Mouse (Mus musculus) natural killer cell, adult 2 months (primary cell): Measurements from ENCODE around the gene Syt17.

Source experiments
- DNase-seq, 2 experiments: peaks; one replicate each; pipeline ENCODE4 v3.0.0; 2022; ENCODE audit warnings: low spot score in 2 of 2

Syt17 gene

GRCm38 (mm10) chr7:118462818-118463762 is 15.1 kb upstream of the Syt17 start:
- no peak for DNase-seq

- DNase-seq = no peak
Observed at GRCm38 (mm10) chr7:118461400-118462136, 13.5 kb upstream of the Syt17 start.

- no peak for DNase-seq
Observed at GRCm38 (mm10) chr7:118453722-118454121, 5.7 kb upstream of the Syt17 start.

- no peak for DNase-seq
Observed at GRCm38 (mm10) chr7:118452940-118453339, 4.9 kb upstream of the Syt17 start.

- no peak for DNase-seq
Observed at GRCm38 (mm10) chr7:118447291-118448133, 510 bp downstream of the Syt17 start.

GRCm38 (mm10) chr7:118443895-118444485 is 4.0 kb downstream of the Syt17 start:
- DNase-seq = no peak

GRCm38 (mm10) chr7:118443371-118443770 is 4.7 kb downstream of the Syt17 start:
- DNase-seq = no peak

GRCm38 (mm10) chr7:118441535-118441934 is 6.5 kb downstream of the Syt17 start:
- no peak for DNase-seq

GRCm38 (mm10) chr7:118437101-118437802 is 10.8 kb downstream of the Syt17 start:
- peak in 1 of 2 experiments; percentile 7 for DNase-seq

GRCm38 (mm10) chr7:118428937-118429336 is 19.1 kb downstream of the Syt17 start:
- DNase-seq = no peak

GRCm38 (mm10) chr7:118419491-118420180 is 28.4 kb downstream of the Syt17 start:
- no peak for DNase-seq

- no peak for DNase-seq
Observed at GRCm38 (mm10) chr7:118414183-118414582, 33.8 kb downstream of the Syt17 start.

GRCm38 (mm10) chr7:118411877-118412276 is 36.1 kb downstream of the Syt17 start:
- no peak for DNase-seq

GRCm38 (mm10) chr7:118409421-118409820 is 38.6 kb downstream of the Syt17 start:
- DNase-seq = peak in 1 of 2 experiments; percentile 5

GRCm38 (mm10) chr7:118405251-118405650 is 42.8 kb downstream of the Syt17 start:
- no peak for DNase-seq

GRCm38 (mm10) chr7:118402576-118403022 is 45.4 kb downstream of the Syt17 start:
- DNase-seq = no peak

- DNase-seq = no peak
Observed at GRCm38 (mm10) chr7:118401949-118402348, 46.1 kb downstream of the Syt17 start.

GRCm38 (mm10) chr7:118399764-118400163 is 48.3 kb downstream of the Syt17 start:
- DNase-seq = no peak

GRCm38 (mm10) chr7:118390705-118391104 is 57.3 kb downstream of the Syt17 start:
- no peak for DNase-seq

GRCm38 (mm10) chr7:118380996-118381395 is 67.0 kb downstream of the Syt17 start:
- DNase-seq = no peak
